Mouse (Mus musculus): Measurements from ENCODE around the gene Rab11fip4.

The Rab11fip4 gene

GRCm38 (mm10) chr11:79590664-79591590 is at the start of gene Rab11fip4:
Rab11fip4 (plus strand) TSS chr11:79591212.
- DNase-seq (ENCODE audit: low read depth, low spot score) = peak; percentile 76

DNA sequence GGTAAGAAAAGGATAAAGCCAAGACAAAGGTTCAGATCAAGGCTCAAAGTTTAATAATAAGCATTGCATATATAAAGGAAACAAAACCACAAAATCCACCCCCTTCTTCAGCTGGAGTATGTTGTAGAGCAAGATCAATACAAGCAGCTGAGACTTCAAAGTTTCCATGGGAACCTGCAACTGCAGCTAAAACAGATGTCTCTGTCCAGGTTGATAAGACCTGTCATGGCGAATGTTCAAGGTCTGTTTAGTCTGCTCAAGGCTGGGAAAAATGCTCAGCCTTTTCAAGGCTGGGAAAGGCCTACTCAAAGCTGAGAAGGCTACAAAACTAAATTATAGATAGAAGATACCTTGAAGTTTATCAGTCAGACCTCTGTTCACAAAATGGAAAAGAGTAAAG is 38.4 kb upstream of the Rab11fip4 start:
- peak; percentile 30 for DNase-seq (ENCODE audit: low read depth, low spot score)

DNA sequence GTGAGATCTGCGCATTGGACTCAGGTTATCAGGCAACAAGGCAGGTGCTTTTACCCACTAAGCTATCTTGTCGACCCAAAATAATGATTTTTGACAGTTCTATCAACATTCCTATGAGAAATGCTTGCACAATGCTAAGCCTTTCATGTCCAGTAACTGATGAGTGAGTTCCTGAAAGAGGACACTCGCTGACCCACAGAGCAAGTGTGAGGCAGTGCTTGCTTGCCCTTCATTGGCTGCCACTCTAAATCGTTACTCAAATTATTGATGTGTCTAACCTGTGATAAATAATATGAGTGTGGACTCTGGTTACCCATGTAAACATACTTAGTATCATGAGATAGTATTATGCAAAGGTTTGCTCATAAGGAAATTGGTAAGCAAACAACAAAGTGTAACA is 30.5 kb upstream of the Rab11fip4 start:
- no peak for DNase-seq (ENCODE audit: low read depth, low spot score)

GRCm38 (mm10) chr11:79563493-79563892 is 27.5 kb upstream of the Rab11fip4 start:
- no peak for DNase-seq (ENCODE audit: low read depth, low spot score)

DNA sequence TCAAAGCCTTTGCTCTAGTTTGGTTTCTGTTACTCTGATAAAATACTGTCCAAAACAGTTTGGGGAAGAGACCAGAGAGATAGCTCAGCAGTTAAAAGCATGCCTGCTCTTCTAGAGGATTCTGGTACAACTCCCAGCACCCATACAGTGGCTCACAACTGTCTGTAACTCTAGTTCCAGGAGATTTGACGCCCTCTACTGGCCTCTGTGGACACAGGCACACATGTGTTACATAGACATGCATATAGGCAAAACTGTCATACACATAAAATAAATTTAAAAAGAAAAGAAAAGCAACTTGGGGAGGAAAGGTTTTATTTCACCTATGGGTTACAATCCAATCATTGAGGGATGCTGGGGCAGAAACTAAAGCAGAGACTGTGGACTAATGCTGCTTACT is 24.1 kb upstream of the Rab11fip4 start:
- DNase-seq (ENCODE audit: low read depth, low spot score) = no peak

GRCm38 (mm10) chr11:79568197-79568911 is 22.7 kb upstream of the Rab11fip4 start:
- no peak for DNase-seq (ENCODE audit: low read depth, low spot score)

GRCm38 (mm10) chr11:79570319-79570718 is 20.7 kb upstream of the Rab11fip4 start:
- no peak for DNase-seq (ENCODE audit: low read depth, low spot score)

DNA sequence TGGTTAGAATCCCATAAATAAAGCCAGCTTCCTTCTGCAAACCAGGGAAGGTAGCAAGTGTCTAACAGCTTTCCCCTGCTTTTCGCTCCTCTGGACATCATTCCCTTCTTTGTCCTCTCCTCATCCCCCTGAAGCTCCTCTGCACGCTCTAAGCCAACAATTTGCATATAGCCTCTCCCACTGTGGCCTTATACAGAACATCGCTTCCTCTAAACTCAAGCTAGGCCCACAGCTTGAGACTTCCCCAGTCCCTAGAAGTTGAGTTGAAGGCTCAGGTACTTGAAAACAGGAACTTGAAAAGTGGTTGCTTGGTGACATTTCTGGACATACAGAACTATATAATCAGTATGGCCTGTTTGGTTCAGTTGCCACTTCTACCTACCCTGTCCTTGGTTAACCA is 17.2 kb upstream of the Rab11fip4 start:
- no peak for DNase-seq (ENCODE audit: low read depth, low spot score)

DNA sequence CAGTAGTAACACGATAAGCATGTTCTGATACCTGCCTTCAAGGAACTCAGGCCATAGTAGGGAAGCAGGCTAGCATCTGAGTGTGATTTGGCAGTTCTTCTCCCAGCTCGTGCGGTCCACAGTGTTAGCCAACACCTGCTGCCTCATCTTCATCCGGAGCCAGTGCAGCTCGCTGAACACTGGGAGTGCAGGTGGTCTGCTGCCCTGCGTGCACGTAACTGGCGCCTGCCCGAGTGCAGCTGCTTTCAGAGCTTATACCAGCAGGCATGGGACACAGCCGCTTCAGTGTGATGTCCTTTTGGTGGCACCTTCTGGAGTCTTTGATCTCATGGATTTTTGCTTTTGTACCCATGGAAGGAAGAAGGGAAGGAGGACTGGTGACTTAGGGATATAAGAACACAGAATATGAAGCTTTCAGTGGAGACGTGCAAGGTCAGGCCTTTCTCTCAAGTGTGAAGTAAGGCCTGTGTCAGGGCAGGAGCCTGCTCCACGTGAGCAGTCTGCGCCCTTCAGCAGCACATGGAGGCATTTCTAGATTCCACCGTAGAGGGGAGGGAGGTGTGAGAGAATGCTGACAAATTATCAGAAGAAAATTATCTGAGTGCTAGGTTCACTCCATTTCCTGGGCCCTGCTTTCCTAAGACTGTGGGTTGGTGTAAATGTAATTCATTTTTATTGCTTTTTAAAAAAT is 15.5 kb upstream of the Rab11fip4 start:
- DNase-seq (ENCODE audit: low read depth, low spot score) = no peak

- peak; percentile 90 for DNase-seq (ENCODE audit: low read depth, low spot score)
These were observed 13.3 kb upstream of the Rab11fip4 start for GRCm38 (mm10) chr11:79577741-79578140.

GRCm38 (mm10) chr11:79580660-79581059 is 10.4 kb upstream of the Rab11fip4 start:
- DNase-seq (ENCODE audit: low read depth, low spot score) = no peak

GRCm38 (mm10) chr11:79581257-79581656 is 9.8 kb upstream of the Rab11fip4 start:
- DNase-seq (ENCODE audit: low read depth, low spot score) = no peak

DNA sequence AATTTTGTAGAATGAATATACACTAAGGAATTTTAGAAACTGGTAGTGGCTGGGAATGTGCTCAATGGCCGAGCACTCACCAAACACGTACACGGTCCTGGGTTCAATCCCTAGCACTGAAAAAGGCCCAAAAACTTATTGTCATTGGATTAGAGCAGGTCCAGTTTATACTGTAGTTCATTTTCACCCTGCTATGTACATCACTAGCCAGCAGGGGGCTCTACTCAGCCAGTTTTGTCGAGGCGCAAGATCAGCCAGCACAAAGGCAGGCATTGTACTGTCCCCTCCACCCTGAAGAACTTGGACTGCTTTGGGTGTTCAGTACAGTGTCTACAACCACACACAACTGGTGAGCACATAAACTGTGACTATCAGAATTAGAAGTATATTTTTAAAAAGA is 6.8 kb upstream of the Rab11fip4 start:
- peak; percentile 82 for DNase-seq (ENCODE audit: low read depth, low spot score)

DNA sequence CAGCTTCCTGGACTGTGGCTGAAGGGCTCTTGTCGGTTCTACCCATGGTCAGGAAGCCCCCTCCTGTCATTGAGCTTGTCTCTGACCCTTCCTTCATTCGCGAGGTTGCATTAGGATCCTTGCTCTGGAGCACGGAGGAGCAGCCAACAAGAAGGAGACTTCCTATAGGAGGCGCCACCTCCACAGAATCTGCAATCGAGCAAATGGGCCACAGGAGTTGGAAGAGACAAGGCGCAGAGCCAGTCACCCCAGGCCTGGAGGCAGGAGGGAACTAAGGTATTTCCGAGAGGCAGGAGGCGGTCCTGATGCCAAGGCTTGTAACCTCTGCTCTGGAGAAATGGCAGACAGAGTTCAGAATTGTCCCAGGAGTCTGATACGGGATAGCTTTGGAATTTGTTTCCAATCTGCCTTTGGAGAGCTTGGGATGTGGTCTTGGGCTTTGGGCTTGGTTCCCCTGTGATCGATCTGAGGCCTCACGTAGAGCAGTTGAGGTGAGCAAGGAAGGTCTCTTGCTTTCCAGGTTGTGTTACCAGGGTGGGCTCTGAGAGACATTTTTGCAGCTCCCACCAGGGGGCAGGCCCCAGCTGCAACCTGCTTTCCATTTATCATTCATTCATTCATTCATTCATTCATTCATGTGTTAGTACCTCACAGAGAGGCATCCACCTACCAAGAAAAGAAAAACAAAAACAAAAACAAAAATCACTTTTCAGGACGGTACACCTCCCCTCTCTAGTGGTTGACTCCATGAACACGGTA is 1.5 kb upstream of the Rab11fip4 start:
- DNase-seq (ENCODE audit: low read depth, low spot score) = peak; percentile 77

GRCm38 (mm10) chr11:79591591-79591975 is 571 bp downstream of the Rab11fip4 start:
- DNase-seq (ENCODE audit: low read depth, low spot score) = no peak

- DNase-seq (ENCODE audit: low read depth, low spot score) = no peak
These were observed 2.5 kb downstream of the Rab11fip4 start for GRCm38 (mm10) chr11:79593495-79593894.

DNA sequence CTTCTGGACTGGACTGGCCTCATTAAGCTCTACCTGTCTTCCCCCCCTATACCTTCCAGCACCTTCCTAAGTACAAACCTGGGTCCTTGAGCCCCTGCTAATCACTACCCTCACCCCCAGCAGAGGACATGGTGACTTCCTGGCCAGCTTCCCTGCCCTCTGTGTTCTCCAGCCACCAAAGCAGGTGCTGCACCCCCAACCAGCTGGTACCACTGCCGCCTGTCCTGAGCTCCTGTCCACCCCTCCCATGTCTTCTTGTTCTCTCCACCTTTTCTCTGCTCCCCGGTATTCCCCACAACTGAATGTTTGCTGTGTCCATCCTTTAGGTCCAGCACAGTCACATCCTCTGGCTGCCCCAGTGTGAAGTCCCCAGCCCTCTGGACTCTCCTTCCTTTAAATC is 19.4 kb downstream of the Rab11fip4 start:
- no peak for DNase-seq (ENCODE audit: low read depth, low spot score)

DNA sequence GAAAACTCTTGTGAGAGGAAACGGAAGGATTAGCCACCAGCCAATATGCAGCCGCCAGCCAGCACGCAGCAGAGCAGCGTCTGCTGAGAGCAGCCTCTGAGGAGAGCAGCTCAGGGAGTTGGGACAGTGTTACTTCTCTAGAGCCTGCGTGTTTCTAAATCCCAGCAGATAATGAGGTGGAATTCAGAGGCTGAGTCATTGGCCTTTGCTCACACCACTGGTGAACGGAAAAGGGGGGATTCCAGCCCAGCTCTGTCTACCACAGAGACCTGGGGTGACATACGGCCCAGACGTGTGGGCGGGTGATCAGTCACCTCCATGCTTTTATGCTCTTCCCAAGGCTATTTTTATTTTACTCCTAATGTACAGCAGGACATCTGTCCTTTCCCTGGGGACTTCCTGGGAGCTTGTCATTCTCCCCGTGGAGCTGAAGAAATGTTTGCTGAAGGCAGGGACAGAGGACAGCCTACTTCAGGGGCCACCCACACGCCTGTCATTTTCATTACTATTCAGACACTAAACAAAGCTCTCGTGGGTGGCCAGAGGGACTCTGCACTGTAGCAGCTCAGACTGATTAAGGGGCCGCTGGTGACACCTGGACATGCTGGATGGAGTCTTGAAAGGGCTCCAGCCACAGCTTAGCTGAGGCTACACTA is 20.1 kb downstream of the Rab11fip4 start:
- DNase-seq (ENCODE audit: low read depth, low spot score) = peak; percentile 79

GRCm38 (mm10) chr11:79612046-79612600 is 21.1 kb downstream of the Rab11fip4 start:
- peak; percentile 62 for DNase-seq (ENCODE audit: low read depth, low spot score)

GRCm38 (mm10) chr11:79613084-79613483 is 22.1 kb downstream of the Rab11fip4 start:
- no peak for DNase-seq (ENCODE audit: low read depth, low spot score)

DNA sequence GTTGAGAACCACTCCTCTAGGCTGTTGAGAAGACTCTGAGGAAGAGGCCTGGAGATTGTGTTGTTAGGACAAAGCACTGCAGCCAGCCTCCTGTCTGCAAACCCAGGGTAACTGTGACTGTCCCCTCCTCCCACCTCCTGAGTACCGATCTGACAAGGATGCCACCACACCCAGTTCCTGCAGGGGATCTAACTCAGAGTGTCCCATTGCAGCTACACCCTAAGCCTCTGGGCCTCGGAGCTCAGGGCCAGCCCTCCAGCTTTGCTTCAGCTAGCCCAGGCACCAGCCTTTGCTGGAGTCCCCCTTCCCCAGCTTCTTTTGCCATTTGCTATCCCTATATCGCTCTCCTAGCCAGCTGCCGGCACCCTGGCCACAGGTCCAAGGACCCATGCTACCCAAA is 22.7 kb downstream of the Rab11fip4 start:
- DNase-seq (ENCODE audit: low read depth, low spot score) = peak; percentile 46

Data from CD4-positive, CD25-positive, alpha-beta regulatory T cell, adult 2 months (primary cell).